Mouse (Mus musculus): Measurements from ENCODE around the gene Parp12.

The Parp12 gene

GRCm38 (mm10) chr6:39058389-39058788 lies 59.8 kb downstream of the Parp12 start:
- DNase-seq (ENCODE audit: low read depth, low spot score), result peak; percentile 28

GRCm38 (mm10) chr6:39057161-39057560 lies 61.0 kb downstream of the Parp12 start:
- no peak for DNase-seq (ENCODE audit: low read depth, low spot score)

DNA sequence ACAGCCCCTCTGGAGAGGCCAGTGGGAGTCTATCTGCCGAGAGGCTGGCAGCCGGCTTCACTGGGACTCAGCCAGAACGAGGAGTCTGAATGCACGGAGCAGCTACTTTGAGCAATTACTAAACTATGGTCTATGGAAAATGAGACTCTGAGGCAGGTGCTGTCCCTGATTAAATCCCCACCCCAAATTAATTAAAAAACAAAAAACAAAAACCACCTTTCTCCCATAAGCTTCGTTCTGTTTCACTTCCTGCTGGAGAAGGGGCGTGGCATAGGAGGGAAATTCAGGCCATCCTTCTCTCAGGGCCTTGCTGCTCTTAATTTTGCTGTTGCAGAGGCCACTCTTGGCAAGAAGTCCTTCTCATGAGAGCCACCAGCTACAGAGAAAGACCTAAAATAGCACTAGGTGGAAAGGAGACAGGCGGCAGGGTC lies 62.3 kb downstream of the Parp12 start:
- peak; percentile 33 for DNase-seq (ENCODE audit: low read depth, low spot score)

GRCm38 (mm10) chr6:39054878-39055508 lies 63.2 kb downstream of the Parp12 start:
- peak; percentile 15 for DNase-seq (ENCODE audit: low read depth, low spot score)

DNA sequence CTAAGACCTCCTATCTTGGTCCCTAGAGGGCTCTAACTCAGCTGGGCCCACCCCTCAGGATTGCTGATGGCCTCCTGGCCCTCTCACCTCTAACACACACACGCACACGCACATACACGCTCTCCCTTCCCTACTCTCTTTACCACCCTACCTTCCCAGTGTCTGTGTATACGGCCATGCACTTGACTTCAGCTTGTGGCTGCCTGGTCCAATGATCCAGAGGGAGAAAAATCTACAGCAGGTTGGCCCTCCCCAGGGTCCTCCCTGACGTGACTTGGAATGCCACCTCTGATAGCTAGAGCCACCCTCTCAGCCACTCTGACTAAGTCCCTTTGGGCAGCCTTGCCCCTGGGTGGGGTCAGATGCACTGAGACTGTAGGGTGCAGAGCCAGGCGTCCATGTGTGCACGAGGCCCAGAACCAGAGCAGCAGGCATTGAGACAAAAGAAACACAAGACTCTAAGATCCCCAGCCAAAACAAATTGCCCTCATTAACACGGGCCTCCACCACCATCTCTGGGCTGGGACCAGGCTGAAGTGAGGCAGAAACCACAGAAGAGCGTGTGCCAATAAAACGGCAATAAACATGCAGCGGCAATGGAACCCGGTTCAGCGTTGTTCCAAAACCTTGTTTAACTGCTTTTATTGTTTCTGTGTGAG lies 63.8 kb downstream of the Parp12 start:
- DNase-seq (ENCODE audit: low read depth, low spot score), result no peak

DNA sequence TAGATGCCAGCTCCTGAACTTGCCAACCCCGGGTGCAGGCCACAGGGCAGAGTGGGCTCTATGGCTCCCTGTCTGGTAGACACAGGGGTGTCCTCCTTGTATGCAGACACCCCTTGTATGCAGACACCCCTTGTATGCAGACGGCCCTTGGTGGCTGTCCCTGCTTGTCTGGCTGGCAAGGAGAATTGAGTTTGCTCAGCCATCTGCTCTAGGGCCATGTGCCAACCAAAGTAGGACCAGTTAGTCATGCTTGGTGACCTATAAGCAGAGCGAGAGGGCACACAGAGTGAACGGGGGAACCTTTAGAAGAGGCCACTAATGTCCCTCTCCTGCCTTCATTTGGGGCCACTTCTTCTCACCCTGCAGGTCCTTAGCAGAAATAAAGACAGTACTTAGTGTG lies 65.5 kb downstream of the Parp12 start:
- DNase-seq (ENCODE audit: low read depth, low spot score), result no peak

GRCm38 (mm10) chr6:39051799-39052556 lies 66.2 kb downstream of the Parp12 start:
- no peak for DNase-seq (ENCODE audit: low read depth, low spot score)

- DNase-seq (ENCODE audit: low read depth, low spot score), result no peak
Observed at GRCm38 (mm10) chr6:39050836-39051235, 67.3 kb downstream of the Parp12 start.

DNA sequence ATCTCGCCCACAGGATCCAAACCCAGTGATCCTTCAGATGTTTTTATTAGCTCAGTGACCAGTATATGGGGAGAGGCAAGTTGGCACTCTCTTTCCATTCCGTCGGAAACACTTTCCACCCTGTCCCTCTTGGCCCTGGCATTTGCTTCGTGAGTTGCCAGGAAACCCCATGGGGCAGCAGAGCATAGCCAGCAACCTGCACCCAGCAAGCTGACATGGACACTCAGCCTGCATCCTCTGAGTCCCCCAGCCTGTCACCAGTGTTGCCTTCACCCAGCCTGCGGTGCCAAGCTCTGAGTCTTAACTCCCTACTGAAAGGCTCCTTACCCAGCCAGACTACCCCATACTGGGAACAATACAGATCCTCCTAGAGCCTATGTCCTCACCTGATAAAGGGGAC lies 69.0 kb downstream of the Parp12 start:
- no peak for DNase-seq (ENCODE audit: low read depth, low spot score)

DNA sequence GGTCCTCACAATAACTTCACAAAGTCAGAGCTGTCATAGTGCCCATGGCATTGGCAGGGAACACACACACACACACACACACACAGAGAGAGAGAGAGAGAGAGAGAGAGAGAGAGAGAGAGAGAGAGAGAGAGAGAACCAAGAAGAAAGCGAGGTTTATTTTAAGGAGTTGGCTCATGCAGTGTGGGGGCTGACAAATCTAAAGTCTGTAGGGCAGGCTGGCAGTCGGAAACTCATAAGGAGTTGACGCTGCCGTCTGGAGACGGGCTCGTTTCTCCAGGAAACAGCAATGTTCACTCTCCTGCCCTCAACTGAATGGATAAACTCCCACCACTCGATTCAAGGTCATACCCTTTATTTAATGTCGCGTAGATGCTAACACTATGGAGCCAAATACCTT lies 77.7 kb downstream of the Parp12 start:
- no peak for DNase-seq (ENCODE audit: low read depth, low spot score)
